24 mouse cellular contexts compared by ENCODE assay signal in genomic region chr9:42721718-42722117, GRCm38 (mm10).
A peak's percentile ranks its signal among the peaks of the same experiment; 100 is the strongest.
DNase-seq lines count a peak whose midpoint lies in the region; ATAC-seq lines count a peak whose summit lies in the region.
"Had no signal": no experiment of that assay in that cellular context is flagged by ENCODE, and none has a peak within 500 bp of the region (broad histone marks: within the 10 kb centered on the region; RNA-seq: fewer than 3 reads in every experiment).

No protein-coding gene starts in this region.

- H3K9me3 ChIP-seq in kidney, embryonic 16.5 days (ENCODE audit: low read length): no peaks in the 10 kb centered on the region
- H3K9me3 ChIP-seq: embryonic facial prominence, embryonic 10.5 days; embryonic facial prominence, embryonic 15.5 days; forebrain, embryonic 12.5 days; hindbrain, embryonic 10.5 days; hindbrain, embryonic 15.5 days; limb, embryonic 12.5 days; liver, embryonic 15.5 days; midbrain, embryonic 15.5 days had no signal

- no peak for ATAC-seq in kidney, embryonic 16.5 days (ENCODE audit: low FRiP score, low TSS enrichment)
- ATAC-seq: inflammation-experienced regulatory T-cells, adult 6 months; midbrain, embryonic 15.5 days had no signal

- no peaks in the 10 kb centered on the region for H3K27me3 ChIP-seq in kidney, embryonic 16.5 days (ENCODE audit: insufficient read depth, low read length)
- H3K27me3 ChIP-seq: embryonic facial prominence, embryonic 15.5 days; forebrain, embryonic 12.5 days; hindbrain, embryonic 15.5 days; limb, embryonic 12.5 days; liver, embryonic 15.5 days; midbrain, embryonic 15.5 days had no signal

- 69% methylated on average over 9 of the region's 9 CpGs for WGBS in kidney, embryonic 16.5 days

- peaks cover 46% of the 10 kb centered on the region for H3K4me1 ChIP-seq in kidney, embryonic 16.5 days (ENCODE audit: insufficient read depth, low read length)
- H3K4me1 ChIP-seq: liver, embryonic 15.5 days had no signal

- H3K27ac ChIP-seq in kidney, embryonic 16.5 days (ENCODE audit: low read length): peak overlapping the region; percentile 88
- H3K27ac ChIP-seq: embryonic facial prominence, embryonic 10.5 days; embryonic facial prominence, embryonic 15.5 days; forebrain, embryonic 12.5 days; hindbrain, embryonic 15.5 days; limb, embryonic 12.5 days; liver, embryonic 15.5 days; midbrain, embryonic 15.5 days had no signal

- H3K4me3 ChIP-seq in kidney, embryonic 16.5 days (ENCODE audit: low read length): no peak overlapping the region
- H3K4me3 ChIP-seq: embryonic facial prominence, embryonic 10.5 days; embryonic facial prominence, embryonic 15.5 days; forebrain, embryonic 12.5 days; hindbrain, embryonic 10.5 days; hindbrain, embryonic 15.5 days; limb, embryonic 12.5 days; liver, embryonic 15.5 days; midbrain, embryonic 15.5 days had no signal

- no peaks in the 10 kb centered on the region for H3K36me3 ChIP-seq in kidney, embryonic 16.5 days (ENCODE audit: insufficient read depth, low read length)
- H3K36me3 ChIP-seq: embryonic facial prominence, embryonic 10.5 days; embryonic facial prominence, embryonic 15.5 days; forebrain, embryonic 12.5 days; hindbrain, embryonic 10.5 days; hindbrain, embryonic 15.5 days; limb, embryonic 12.5 days; liver, embryonic 15.5 days; midbrain, embryonic 15.5 days had no signal

- peak; percentile 13 to 36 for DNase-seq in cerebellum, postnatal 25 days
- no peak for DNase-seq in cerebellum, adult 9-11 months
- DNase-seq in kidney, postnatal 36 days: no peak
- DNase-seq in right cerebral cortex, adult 18-20 months: peak; percentile 22
- no peak for DNase-seq in right cerebral cortex, postnatal 4 days
- DNase-seq: adrenal gland, adult 2 months; cerebellum, adult 18-20 months; forebrain, postnatal 0 days; gastrocnemius, postnatal 14 days; heart, postnatal 14 days; kidney, adult 18-20 months; lung, embryonic 14.5 days; lung, postnatal 14 days; thymus, postnatal 4 days had no signal

- no peak overlapping the region for H3K9ac ChIP-seq in kidney, embryonic 16.5 days (replicated peaks; ENCODE audit: low read length)
- H3K9ac ChIP-seq: embryonic facial prominence, embryonic 15.5 days; forebrain, embryonic 12.5 days; forebrain, postnatal 0 days; hindbrain, embryonic 15.5 days; limb, embryonic 12.5 days; liver, embryonic 15.5 days; lung, embryonic 14.5 days; midbrain, embryonic 15.5 days had no signal

- H3K4me2 ChIP-seq in kidney, embryonic 16.5 days (replicated peaks; ENCODE audit: low read depth, low read length): no peak overlapping the region
- H3K4me2 ChIP-seq: embryonic facial prominence, embryonic 15.5 days; forebrain, embryonic 12.5 days; hindbrain, embryonic 15.5 days; limb, embryonic 12.5 days; liver, embryonic 15.5 days; lung, embryonic 14.5 days; midbrain, embryonic 15.5 days had no signal

Comparison
In these comparisons a context has a peak if more than half of its experiments do, and no peak if none do; other contexts are left out.
1. DNase-seq: peak in cerebellum, postnatal 25 days (2 of 2) and right cerebral cortex, adult 18-20 months (single experiment); none in cerebellum, adult 9-11 months (single experiment), kidney, postnatal 36 days (0 of 2) and right cerebral cortex, postnatal 4 days (single experiment).